Mouse (Mus musculus) intestine, embryonic 15.5 days (tissue): ENCODE results near the gene Gm5938. TPM values are rescaled to one million over a fixed set of nuclear protein-coding genes. Genes with fewer than 3 reads are reported as not detected.

Source experiments
- ATAC-seq: fragments of 200-750 bp; cut with Nextera tagmentation; 2 replicates; pipeline ENCODE4 v1.8.0; 2017; ENCODE audit warnings: moderate TSS enrichment, moderate library complexity
- H3K27ac ChIP-seq: fragments of 300-500 bp; sonication (generic); 2 replicates; pipeline ENCODE4 v1.5.1; 2015; ENCODE audit warnings: mild to moderate bottlenecking, inconsistent platforms
- H3K27me3 ChIP-seq: fragments of 300-500 bp; sonication (generic); replicated peaks from 2 replicates; pipeline ENCODE4 v1.6.1; 2015; ENCODE audit warnings: inconsistent platforms
- H3K36me3 ChIP-seq: fragments of 300-500 bp; sonication (generic); 2 replicates; pipeline ENCODE4 v1.6.1; 2015; ENCODE audit warnings: inconsistent platforms
- H3K4me1 ChIP-seq: fragments of 300-500 bp; sonication (generic); replicated peaks from 2 replicates; pipeline ENCODE4 v1.6.1; 2015; ENCODE audit warnings: inconsistent platforms
- H3K4me2 ChIP-seq: fragments of 300-500 bp; sonication (generic); replicated peaks from 2 replicates; pipeline ENCODE4 v1.6.1; 2015; ENCODE audit warnings: mild to moderate bottlenecking, inconsistent platforms
- H3K4me3 ChIP-seq: fragments of 300-500 bp; sonication (generic); replicated peaks from 2 replicates; pipeline ENCODE4 v1.5.1; 2015; ENCODE audit warnings: inconsistent platforms
- H3K9ac ChIP-seq: fragments of 300-500 bp; sonication (generic); 2 replicates; pipeline ENCODE4 v1.6.1; 2015; ENCODE audit warnings: inconsistent platforms
- H3K9me3 ChIP-seq: fragments of 300-500 bp; sonication (generic); 2 replicates; pipeline ENCODE4 v1.6.1; 2016; ENCODE audit warnings: inconsistent platforms
- WGBS: fragments of 180-500 bp; shearing (Covaris S2); methylation state at CpG from one replicate; pipeline ENCODE4 v1.1.7; 2015; 5-methylcytosine and 5-hydroxymethylcytosine counted together
- polyA plus RNA-seq: library from polyadenylated mRNA; unstranded; fragments of >200 nt; fragmentation: Nextera tagmentation; extraction: Ambion mirVana; gene quantifications from 2 replicates; pipeline ENCODE4 v1.2.1, GENCODE M21; 2015

The Gm5938 gene
- polyA plus RNA-seq = not detected in 2 replicates

DNA sequence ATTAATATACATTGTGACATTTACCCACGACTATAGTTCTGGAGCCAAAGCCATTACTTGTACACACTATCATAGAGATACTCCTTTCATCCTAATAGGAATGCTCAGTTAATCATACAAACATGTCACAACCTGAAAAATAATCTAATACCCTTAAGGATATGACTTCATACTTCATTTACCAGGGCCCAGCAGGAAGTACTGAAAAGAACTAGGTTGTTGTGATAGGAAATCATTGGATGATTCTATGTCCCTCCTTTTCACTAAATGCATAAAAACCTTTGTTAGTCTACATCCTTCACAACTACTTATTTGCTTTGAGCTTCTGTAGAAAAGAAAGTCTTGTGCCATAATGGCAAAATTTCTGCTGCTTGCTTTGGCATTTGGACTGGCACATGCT, at the start of gene Gm5938:
Gene Gm5938, plus strand, starts transcription at position 301 of the 400 bp plus-strand sequence.
- Histone ChIP-seq H3K9ac (no peak within 1 kb of the TSS), H3K27me3 (no peaks in the 10 kb centered on the region), H3K36me3 (no peaks in the 10 kb centered on the region), H3K27ac (no peak within 1 kb of the TSS), H3K4me2 (no peak within 1 kb of the TSS), H3K4me1 (no peaks in the 10 kb centered on the region), H3K9me3 (no peaks in the 10 kb centered on the region), H3K4me3 (no peak within 1 kb of the TSS)
- ATAC-seq = no peak
- WGBS = 69% methylated on average over 1 of the region's 1 CpGs

DNA sequence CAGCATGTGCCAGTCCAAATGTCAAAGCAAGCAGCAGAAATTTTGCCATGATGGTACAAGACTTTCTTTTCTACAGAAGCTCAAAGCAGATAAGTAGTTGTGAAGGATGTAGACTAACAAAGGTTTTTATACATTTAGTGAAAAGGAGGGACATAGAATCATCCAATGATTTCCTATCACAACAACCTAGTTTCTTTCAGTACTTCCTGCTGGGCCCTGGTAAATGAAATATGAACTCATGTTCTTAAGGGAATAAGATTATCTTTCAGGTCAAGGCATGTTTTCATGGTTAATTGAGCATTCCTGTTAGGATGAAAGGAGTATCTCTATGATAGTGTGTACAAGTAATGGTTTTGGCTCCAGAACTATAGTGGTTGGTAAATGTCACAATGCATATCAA, 34.0 kb upstream of the Gm5938 start, which contains the start of gene Obp1a:
Gene Obp1a, minus strand, starts transcription at position 101 of the 400 bp plus-strand sequence.
- no peak for ATAC-seq
- Histone ChIP-seq H3K4me3 (no peak within 1 kb of the TSS), H3K36me3 (no peaks in the 10 kb centered on the region), H3K9me3 (no peaks in the 10 kb centered on the region), H3K27me3 (no peaks in the 10 kb centered on the region), H3K9ac (no peak within 1 kb of the TSS), H3K27ac (no peak within 1 kb of the TSS), H3K4me2 (no peak within 1 kb of the TSS), H3K4me1 (no peaks in the 10 kb centered on the region)

Other genes with a start within 250 kb of the Gm5938 start
- not detected in 2 replicates for gene 5430402E10Rik, start 200.4 kb upstream of the Gm5938 start, polyA plus RNA-seq
- gene Obp1a, start 34.1 kb upstream of the Gm5938 start, polyA plus RNA-seq = not detected in 2 replicates
- not detected in 2 replicates for gene Obp1b, start 61.3 kb downstream of the Gm5938 start, polyA plus RNA-seq
- gene Gm14743, start 120.5 kb downstream of the Gm5938 start, polyA plus RNA-seq = not detected in 2 replicates
- gene 4930480E11Rik, start 244.2 kb downstream of the Gm5938 start, polyA plus RNA-seq = not detected in 2 replicates